Mouse (Mus musculus): ENCODE results near the gene Itsn2.
"Not testable (repeated sequence)": the region's sequence is repeated elsewhere in the genome, so short reads cannot be mapped to it uniquely, and the experiment has no call there.

Gene Itsn2

DNA sequence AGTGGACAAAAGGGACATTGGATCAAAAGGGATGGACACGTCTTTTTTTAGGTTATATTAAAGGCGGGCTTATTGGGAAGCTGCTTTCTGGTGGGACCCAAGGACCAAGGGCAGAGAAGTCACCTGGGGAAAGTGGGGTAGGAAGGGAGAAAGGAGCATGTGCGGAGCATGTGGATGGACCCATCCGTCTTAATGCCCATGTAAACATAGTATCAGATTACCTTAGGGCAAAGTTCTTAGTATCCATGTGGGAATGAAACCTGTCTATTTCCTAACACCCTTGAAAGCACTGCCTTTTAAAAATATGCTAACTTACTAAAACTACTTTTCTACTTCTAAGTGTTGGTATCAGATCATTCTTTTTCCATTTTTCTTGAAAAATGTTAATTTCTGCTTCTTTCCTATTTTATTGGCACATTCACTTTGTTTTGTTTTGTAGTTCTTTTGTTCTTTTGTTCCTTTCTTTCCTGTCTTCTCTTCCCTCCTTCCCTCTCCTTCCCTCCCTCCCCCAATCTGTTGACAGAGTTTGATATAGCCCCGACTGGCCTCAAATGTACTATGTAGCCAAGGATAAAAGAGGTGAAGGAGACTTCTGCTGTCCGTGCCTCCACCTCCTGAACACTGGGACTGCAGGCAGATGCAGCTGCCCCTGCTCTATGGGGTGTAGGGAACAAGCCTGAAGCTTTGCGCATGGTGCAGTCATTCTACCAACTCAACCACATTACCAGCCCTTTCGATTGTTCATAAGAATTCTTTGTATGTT, 6.4 kb downstream of the Itsn2 start:
- no peak for DNase-seq (ENCODE audit: extremely low spot score)

DNA sequence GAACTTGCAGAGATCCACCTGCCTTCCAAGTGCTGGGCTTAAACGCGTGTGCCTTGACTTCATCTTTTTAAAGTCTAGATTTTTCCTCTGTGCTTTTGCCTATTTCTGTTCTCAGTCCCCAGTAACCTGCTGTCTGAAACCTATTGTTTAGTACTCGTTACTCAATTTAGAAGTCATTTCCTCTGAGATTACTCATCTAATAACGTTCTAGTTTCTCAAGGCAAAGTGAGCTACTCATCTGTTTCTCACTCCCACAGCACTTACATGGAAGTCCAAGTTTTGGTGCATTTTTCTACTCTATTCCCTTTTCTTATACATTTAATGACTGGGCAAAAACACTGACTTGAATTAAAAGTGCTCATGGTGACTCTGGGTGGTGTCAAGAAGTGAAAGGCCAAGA, 7.3 kb downstream of the Itsn2 start:
- no peak for DNase-seq (ENCODE audit: extremely low spot score)

DNA sequence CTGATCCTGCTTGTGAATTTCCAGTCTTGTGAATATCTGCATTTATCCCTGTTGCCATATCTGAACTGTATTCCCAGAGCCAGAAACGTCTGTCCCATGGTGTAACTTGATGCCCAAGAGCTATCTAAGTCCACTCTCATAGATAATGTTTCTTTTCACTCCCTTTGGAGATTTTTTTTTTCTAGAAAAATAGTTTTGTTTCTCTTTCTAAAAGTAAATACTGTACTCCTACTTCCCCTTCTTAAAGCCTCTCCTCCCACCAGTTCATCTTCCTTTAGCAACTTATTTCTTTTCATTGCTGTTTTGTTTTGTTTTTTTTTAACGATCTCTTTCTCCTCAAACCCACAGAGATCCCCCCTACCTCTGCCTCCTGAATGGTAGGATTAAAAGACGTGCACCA, 14.2 kb downstream of the Itsn2 start:
- no peak for DNase-seq (ENCODE audit: extremely low spot score)

DNA sequence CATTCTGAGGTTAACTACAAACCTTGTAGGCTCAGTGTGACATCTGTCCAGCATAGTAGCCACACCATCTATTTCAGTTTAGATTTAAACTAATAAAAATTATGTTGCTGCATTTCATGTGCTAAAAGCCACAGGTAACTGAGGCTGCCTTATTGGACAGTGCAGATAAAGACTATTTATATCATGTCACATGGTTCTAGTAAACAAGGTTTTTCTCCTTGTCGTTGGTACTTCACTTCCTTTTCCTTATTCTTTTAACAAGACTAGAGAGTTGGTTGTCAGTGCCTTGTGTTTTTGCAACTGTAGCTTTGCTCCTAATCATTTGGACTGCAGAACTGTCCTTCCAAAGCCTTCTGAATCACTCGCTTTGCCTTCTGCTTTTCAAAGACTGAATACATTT, 22.3 kb downstream of the Itsn2 start:
- DNase-seq (ENCODE audit: extremely low spot score) = no peak

DNA sequence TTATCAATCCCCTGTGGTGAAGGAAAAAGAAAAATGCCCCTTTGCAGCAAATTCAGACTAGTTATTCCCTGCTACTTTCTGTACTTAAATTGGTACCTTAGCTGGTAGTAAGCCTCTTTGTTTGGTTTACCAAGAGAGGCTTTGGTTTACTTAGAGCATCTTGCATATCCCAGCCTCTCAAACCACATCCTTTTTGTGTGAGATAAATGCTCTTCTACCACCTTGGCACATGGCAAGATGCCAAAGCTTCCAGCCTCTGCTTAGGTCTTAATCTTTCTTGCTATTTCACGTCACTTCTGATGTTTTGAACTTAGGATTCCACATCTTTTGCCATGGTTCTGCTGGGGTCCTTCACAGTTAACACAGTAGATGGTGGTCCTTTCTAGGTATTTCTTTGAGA, 31.8 kb downstream of the Itsn2 start:
- no peak for DNase-seq (ENCODE audit: extremely low spot score)

DNA sequence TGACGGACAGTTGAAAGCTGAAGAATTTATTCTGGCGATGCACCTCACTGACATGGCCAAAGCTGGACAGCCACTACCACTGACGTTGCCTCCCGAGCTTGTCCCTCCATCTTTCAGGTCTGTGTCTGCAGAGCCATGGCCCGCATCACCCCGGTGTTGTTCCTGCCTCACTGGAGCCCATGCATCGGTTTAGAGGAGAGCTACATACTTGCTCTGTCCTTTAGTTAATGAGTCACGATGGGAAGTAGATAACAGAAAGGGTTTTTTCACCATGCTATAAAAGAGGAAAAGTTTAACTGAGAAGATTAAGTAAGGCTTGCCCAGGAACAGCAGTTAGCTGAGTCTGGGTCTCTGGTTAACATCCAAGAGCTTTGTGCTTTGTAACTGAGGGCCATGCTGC, 40.5 kb downstream of the Itsn2 start:
- no peak for DNase-seq (ENCODE audit: extremely low spot score)

DNA sequence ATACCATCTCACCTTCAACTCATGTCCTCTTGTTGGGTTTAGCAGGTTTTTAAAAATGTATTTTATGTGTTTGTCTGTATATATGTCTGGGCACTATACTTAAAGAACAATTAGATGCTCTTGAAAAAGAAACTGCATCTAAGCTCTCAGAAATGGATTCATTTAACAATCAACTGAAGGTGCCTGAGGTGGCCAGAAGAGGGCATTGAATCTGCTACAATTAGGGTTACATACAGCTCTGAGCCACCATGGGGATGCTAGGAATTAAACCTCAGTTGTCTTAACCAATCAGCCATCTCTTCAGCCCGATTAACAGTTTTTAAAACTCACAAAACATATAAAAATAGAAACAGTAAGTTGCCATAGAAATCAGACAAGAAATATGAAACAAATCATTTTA, 46.0 kb downstream of the Itsn2 start:
- no peak for DNase-seq (ENCODE audit: extremely low spot score)

DNA sequence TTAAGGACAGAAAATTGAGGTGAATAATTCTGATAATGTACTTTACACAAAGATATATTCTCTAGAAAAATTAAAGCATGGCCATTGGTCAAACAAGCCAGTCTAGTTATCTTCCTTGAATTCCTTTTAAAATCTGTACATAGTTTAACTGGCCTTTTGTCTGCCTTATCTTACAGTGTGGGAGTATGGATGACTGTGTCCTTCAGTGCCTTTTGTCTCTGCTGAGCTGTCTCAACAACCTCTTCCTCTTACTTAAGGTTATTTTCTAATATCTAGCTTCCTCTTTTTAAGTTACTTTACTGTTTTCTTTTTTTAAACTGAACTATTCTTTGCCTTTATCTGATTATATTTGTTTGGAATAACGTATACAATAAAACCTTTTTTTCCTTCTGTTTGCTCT, 48.3 kb downstream of the Itsn2 start:
- no peak for DNase-seq (ENCODE audit: extremely low spot score)

DNA sequence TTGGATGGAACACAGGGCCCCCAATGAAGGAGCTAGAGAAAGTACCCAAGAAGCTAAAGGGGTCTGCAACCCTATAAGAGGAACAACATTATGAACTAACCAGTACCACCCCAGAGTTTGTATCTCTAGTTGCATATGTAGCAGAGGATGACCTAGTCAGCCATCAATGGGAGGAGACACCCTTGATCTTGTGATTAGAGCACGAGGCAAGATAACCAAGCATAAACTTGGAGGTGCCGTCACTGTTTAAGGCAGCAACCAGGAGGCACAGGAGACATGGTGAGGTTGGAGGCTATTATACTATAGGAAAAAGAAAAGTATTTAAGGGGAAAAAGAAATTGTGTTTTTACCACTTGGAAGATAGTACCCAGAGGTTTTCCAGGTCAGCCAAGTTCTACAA, 64.4 kb downstream of the Itsn2 start:
- DNase-seq (ENCODE audit: extremely low spot score) = no peak

DNA sequence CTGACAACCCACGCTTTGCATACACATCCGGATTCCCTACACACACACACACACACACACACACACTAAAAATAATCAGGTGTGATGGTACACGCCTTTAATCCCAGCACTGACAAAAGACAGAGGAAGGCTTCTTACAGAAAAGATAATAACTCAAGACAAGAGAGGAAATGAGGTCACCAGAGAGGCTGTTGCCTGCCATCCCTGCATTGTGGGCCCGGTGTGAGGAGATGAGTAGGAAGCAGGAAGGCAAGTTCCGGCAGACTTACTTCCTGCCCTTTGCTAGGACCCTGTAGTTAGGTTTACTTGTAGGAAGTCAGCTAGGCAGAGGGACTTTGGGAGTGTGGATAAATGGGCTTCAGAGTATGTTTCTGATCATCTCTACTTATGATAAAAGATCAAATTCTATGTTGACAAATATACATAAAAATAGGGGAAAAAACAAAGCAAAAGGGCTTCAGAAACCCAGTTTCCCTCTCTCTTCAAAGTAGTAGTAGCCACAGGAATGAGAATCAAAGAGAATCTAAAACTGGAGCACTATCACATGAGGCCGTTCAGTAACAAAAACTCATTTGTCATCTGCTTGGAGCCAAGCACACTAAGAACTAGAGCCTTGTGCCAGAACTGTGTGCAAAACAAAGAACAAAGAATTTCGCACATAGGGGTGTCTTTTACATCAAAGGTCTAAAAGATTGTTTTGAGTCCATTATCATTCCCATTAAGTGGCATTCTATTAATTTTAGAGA, 72.7 kb downstream of the Itsn2 start:
- DNase-seq (ENCODE audit: extremely low spot score) = no peak

DNA sequence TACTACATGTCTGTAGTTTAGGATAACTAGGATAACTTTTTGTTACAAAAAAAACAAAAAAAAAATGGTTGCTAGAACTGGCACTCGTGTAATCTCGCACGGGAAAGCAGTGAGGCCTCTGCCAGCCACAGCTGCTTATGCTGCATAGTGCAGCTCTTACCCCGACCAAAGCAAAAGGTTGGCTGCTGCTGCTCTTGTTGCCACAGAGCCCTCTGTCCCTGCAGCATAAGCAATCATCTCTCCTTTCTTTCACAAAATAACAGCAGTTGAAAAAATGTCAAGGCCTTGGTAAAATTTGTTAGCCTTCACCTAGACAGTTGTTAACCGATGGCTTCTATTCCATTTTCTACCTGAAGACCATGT, 73.2 kb downstream of the Itsn2 start:
- DNase-seq (ENCODE audit: extremely low spot score) = no peak

DNA sequence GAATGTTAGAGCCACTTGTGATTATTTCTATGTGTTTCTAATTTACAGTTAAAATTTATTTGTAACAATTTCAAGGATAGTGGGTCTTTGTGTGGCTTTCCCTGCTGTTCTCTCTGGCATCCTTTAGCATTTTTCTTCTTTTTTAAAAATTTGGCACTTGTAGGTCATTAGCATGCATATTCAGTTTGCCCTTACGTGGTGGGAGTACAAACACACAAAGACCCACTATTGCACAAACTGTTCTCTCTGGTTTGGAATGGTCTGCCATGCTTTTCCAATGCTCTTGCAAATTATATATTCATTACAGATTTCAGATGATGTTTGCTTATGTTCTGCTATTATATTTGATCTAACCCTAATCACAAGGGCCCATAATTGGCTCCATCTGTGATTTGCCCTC, 83.9 kb downstream of the Itsn2 start:
- no peak for DNase-seq (ENCODE audit: extremely low spot score)

DNA sequence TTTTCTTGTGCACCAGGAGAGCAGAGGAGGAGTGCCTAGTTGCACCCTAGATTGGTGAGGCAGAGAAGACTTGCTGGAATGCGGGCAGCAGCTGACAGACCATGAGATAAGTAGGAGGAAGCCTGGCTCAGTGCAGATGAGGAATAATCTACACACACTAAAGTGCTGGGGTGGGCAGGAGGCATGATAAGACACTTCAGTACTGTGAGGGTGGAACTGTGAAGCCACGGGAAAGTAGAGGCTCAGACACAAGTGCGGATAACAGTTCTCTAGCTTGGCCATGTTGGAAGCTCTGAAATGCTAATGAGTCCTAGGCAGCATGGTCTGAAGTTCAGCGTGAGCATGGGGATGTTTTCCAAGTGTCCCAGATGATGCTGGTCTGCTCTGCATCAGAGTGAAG, 87.5 kb downstream of the Itsn2 start:
- DNase-seq (ENCODE audit: extremely low spot score) = no peak

DNA sequence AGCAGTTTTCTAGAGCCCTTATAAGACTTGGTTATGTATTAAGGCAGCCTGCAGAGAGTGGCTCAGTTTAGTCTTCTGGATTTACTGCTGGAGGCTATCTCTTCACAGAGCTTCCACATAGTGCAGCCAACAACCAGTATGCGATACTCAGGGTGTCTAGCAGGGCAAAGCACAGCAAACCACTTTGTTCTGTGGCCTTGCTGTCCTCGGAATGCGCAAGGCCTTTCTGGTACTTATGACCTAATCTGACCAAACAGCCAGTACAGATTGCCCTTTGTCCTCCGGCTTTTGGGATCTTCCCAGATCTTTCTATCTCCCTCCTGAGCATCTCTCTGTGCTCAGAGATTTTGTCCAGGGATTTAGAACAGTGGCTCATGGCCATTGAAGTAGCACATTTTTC, 93.0 kb downstream of the Itsn2 start:
- no peak for DNase-seq (ENCODE audit: extremely low spot score)

DNA sequence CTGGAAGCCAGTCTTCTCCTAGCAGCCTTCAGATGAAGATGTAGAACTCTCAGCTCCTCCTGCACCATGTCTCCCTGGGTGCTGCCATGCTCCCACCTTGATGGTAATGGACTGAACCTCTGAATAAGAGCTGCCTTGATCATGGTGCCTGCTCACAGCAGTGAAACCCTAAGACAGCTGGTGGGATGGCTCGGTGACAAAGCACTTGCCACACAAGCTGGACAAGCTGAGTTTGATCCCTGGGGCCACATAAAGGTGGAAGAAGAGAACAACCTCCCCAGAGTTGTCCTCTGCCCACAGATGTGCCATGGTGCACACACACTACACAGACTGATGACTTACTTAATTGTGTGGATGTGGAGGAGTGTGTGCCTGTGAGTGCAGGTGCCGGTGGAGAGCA, 95.9 kb downstream of the Itsn2 start:
- no peak for DNase-seq (ENCODE audit: extremely low spot score)

DNA sequence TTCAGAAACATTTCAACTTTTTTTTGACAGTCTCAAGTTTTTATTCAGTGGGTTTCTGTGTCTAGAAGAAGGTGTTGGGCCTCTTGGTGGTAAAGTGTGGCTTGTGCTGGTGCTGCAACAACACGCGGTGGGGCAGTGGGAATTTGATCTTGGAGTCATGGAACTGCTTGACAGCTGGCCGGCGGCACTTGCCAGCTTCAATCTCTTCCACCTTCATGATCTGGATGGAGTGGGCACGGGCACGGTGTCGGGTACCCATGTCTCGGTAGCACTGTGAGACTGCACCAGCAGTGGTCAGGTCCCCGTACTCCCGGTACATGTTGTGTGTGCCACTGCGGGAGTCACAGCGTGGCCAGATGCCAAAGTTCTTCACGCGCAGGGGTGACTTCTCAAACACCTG, 96.9 kb downstream of the Itsn2 start:
- no peak for DNase-seq (ENCODE audit: extremely low spot score)

DNA sequence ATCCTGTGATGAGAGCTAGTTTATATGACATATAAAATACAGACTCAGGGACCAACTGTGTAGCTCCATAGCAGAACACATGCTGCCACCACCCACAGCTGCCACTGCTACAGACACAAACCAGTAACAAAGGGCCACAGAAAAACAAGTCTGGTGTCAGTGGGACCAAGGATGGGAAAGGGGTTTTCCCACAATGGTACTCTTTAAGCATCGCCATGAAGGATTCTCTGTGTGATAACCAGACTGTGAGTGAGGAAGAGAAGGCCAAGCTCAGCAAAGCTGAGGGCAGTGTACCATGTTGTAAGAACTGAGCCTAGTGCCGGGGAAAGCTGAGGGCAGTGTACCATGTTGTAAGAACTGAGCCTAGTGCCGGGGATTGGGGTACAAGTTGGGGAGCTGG, 98.8 kb downstream of the Itsn2 start:
- DNase-seq (ENCODE audit: extremely low spot score) = no peak

DNA sequence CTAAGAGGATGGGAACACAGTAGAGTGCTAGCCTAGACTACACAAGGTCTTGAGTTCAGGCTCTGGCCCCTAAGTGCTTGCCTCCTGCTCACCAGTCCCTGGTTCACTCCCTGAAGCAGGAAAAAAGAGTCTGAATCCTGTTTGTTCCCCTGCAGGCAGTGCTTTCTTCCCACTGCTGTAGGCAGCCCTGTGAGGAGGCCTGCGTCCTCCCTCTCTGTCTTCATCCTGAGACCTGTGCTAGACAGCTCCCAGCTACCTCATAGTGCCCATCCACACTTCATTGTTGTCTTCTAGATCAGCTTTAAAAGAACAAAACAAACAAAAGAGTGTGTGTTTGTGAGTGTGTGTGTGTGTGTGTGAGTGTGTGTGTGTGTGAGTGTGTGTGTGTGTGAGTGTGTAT, 102.1 kb downstream of the Itsn2 start:
- DNase-seq (ENCODE audit: extremely low spot score) = no peak

DNA sequence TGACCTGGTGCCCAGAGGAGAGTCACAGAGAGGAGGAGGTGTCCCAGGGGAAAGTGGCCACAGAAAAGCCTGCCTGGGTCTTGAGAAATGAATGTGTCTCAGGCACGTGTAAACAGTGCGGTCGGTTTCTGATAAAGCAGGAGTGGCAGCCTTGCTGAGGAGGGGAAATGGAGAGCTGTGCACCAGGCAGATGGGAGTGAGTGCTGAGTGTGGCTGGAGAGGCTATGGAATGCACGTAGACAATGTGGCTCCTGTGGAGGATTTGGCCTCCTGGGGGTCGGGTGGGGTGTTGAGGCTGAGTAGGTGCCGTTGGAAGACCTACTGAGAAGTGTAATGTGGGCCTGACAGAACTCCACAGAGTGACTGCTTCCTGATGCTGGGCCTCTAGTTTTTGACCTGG, 113.2 kb downstream of the Itsn2 start:
- not testable (repeated sequence) for DNase-seq (ENCODE audit: extremely low spot score)

DNA sequence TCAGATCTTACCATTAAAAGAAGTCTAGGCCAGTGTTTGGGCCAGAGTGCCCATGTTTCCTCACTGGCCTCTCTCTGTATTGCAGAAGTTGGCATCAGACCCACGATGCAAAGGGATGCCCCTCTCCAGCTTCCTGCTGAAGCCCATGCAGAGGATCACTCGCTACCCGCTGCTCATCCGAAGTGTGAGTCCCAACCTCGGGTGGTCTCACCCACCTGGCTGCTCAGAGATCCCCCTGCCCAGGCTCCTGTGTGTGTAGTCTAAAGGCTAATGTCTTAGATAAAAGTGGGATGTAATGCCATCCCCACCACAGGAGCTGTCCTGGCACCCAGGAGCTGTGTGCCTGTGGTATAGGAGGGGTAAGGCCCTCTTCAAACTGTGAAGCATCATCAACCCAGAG, 113.7 kb downstream of the Itsn2 start:
- no peak for DNase-seq (ENCODE audit: extremely low spot score)

DNA sequence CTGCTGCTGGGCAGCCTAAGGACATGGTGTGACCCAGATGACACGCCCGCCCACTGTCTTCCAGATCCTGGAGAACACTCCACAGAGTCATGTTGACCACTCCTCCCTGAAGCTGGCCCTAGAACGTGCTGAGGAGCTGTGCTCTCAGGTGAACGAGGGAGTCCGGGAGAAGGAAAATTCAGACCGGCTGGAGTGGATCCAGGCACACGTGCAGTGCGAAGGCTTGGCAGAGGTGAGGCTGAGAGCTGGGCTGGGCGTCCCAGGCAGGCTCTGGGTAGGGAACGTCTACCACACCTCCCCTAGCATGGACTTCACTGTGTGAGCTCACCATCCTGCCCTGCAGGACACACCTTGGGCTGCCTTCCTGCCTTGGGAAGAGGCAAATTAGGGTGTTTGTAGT, 114.5 kb downstream of the Itsn2 start:
- DNase-seq (ENCODE audit: extremely low spot score) = no peak

DNA sequence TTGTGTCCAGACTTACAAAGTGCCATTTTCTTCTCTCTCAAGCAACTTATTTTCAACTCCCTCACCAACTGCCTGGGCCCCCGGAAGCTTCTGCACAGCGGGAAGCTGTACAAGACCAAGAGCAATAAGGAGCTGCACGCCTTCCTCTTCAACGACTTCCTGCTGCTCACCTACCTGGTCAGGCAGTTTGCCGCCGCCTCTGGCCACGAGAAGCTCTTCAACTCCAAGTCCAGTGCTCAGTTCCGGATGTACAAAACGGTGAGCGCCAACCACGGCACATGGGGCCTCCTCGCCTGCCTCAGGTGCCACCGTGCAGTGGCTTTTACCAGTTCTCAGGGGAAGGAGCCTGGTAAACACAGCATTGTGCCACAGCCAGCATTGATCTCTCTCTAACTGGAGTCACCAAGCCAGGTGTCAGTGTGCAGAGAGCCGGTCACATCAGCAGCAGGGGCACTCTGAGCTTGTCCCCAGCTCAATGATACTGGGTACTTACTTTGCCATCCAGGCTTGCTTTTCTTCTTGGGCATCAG, 115.1 kb downstream of the Itsn2 start:
- DNase-seq (ENCODE audit: extremely low spot score) = no peak

DNA sequence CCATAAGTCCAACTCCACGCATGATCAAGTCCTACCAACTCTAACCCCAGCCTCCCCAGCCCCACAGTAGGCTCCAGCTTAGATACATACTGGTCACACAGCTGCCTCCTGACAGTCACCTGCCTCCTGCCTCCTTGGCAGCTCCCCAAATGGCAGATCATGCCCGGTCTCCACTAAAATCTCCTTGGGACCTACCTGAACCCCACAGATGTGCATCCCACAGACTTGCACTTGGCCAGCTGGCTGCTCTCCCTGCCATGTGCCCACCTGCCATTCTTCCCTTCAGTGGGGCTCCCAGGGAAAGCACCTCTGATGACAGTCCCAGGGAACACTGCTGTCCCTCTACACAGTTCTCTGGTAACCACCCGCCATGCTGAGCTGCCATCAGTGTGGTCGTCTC, 115.9 kb downstream of the Itsn2 start:
- DNase-seq (ENCODE audit: extremely low spot score) = no peak

Measured in embryo, embryonic 9.5 days (tissue).